Mouse (Mus musculus): ENCODE measurements around the gene Ncor2. TPM values are rescaled to one million over a fixed set of nuclear protein-coding genes. Genes with fewer than 3 reads are reported as not detected.

Ncor2 gene
- polyA plus RNA-seq, 1 experiment from 2014 or later = 25.6 TPM

GRCm38 (mm10) chr5:125153201-125153816, 25.7 kb downstream of the Ncor2 start:
- ATAC-seq = no peak
- no peaks in the 10 kb centered on the region for H3K27me3 ChIP-seq
- WGBS = 70% methylated on average over 11 of the region's 11 CpGs
- no peak overlapping the region for H3K9ac ChIP-seq
- no peaks in the 10 kb centered on the region for H3K36me3 ChIP-seq (ENCODE audit: poor library complexity, severe bottlenecking)
- H3K4me2 ChIP-seq = no peak overlapping the region
- H3K4me3 ChIP-seq = no peak overlapping the region
- H3K27ac ChIP-seq = peak overlapping the region; percentile 98
- peaks cover 100% of the 10 kb centered on the region for H3K4me1 ChIP-seq
- H3K9me3 ChIP-seq (replicated peaks) = no peaks in the 10 kb centered on the region

DNA sequence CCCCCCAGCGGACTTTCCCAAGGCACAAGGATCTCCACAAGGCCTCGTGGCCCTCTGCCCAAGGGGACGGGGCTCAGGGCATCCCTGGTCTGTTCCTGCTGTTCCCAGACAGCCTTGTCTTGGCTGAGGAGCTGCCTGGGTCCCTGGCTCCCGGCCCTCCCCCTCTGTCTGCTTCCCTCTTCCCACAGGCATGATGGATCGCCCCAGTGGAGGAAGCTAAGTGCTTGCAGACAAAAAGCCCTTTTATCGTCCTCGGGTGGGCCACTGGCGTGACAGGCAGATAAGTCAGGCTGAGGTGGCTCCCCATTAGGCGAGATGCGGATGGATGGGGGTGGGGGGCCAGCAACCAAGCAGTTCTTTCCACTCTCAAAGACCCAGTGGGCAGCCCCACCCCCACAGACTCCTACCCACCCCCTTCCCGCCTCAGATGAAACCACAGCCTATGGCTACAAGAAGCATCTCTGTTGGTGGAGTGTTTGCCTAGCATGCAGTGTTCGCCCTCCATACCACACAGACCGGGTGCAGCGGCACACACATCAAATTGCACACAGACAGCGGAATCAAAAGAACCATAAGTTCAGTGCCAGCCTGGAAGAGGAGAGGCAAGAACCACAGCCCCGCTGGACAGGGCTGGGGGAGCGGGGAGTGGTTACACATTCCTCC, 27.0 kb downstream of the Ncor2 start:
- peak; percentile 65 for ATAC-seq
- Histone ChIP-seq H3K27ac (peak overlapping the region; percentile 98), H3K4me2 (peak overlapping the region; percentile 43), H3K36me3 (ENCODE audit: poor library complexity, severe bottlenecking) (no peaks in the 10 kb centered on the region), H3K4me3 (no peak overlapping the region), H3K27me3 (no peaks in the 10 kb centered on the region), H3K4me1 (peaks cover 100% of the 10 kb centered on the region), H3K9me3 (replicated peaks) (no peaks in the 10 kb centered on the region), H3K9ac (peak overlapping the region; percentile 58)
- WGBS = 7% methylated on average over 17 of the region's 17 CpGs

DNA sequence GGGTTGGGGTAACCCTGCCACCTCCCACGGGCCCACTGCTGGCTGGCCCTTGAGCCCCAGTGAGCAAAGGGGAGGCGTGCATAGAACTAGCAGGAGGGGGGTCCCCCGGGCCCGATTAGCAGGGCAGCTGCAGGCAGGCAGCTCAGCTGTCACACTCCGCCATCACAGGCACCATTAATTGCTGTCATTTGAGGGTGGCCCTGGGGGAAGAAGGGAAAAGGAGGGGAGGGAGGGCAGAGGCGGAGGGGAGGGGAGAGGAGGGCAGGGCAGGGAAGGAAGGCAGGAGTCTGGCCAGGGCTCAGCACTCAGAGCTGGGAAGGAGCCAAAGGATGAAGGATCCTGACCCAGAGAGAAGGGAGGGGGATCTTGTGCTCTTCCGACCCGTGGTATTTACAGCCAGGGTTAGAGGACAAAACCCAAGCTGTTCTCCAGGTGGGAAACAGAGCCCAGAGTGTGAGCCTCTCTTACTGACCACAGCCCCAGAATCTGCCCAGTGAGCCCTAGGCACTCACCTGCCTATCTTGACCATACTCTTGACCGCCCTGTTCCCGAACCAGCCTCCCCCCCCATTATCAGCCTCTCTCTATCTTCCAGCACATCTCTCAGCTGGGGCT, 28.0 kb downstream of the Ncor2 start:
- Histone ChIP-seq H3K4me1 (peaks cover 99% of the 10 kb centered on the region), H3K4me3 (no peak overlapping the region), H3K4me2 (peak overlapping the region; percentile 43), H3K27ac (peak overlapping the region; percentile 98), H3K27me3 (no peaks in the 10 kb centered on the region), H3K9me3 (replicated peaks) (no peaks in the 10 kb centered on the region), H3K9ac (peak overlapping the region; percentile 58), H3K36me3 (ENCODE audit: poor library complexity, severe bottlenecking) (no peaks in the 10 kb centered on the region)
- ATAC-seq = peak; percentile 61
- 13% methylated on average over 10 of the region's 10 CpGs for WGBS

DNA sequence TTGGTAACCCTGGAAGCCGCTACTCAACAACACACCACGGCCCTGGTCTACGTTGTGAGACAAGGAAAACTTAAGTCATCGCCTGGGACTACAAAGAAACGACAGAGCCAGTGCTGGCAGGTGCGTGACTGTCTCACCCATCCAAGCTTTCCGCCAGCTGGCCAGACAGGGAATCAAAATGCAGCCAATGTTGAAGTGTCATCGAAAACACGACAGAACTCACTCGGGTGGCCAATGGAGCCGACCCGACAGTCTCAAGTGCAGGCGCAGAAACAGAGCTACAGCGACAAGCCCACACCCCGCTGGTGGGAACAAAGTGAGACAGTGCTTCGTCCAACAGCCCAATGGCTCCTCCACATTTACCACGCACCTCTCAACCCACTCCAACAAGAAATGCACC, 29.9 kb downstream of the Ncor2 start:
- Histone ChIP-seq H3K36me3 (ENCODE audit: poor library complexity, severe bottlenecking) (no peaks in the 10 kb centered on the region), H3K9me3 (replicated peaks) (no peaks in the 10 kb centered on the region), H3K27me3 (no peaks in the 10 kb centered on the region), H3K27ac (peak overlapping the region; percentile 91), H3K4me2 (peak overlapping the region; percentile 17), H3K4me3 (no peak overlapping the region), H3K4me1 (peaks cover 85% of the 10 kb centered on the region), H3K9ac (peak overlapping the region; percentile 41; the same call in 1 of the 2 replicates)
- no peak for ATAC-seq
- 56% methylated on average over 17 of the region's 17 CpGs for WGBS

DNA sequence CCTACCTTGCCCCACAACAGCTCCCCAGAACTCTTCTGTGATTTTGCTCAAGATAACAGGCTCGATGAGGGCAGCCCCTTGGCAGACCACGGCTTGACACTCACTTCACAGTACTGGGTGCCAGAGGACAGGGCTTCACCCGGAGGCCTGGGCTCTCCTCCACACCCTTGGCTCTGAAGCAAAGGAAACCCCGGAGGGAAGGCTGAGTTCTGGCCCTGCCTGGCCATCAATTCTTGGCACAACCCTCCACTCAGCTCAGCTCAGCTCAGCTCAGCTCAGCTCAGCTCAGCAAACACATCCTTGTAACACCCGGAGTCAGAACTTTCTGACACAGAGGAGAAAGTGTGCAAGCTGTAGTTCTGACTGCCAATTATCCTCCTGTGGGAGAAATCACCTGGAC, 30.3 kb downstream of the Ncor2 start:
- no peaks in the 10 kb centered on the region for H3K36me3 ChIP-seq (ENCODE audit: poor library complexity, severe bottlenecking)
- 45% methylated on average over 5 of the region's 5 CpGs for WGBS

GRCm38 (mm10) chr5:125148173-125148572, 30.8 kb downstream of the Ncor2 start:
- ATAC-seq = no peak
- Histone ChIP-seq H3K36me3 (ENCODE audit: poor library complexity, severe bottlenecking) (no peaks in the 10 kb centered on the region), H3K4me1 (peaks cover 85% of the 10 kb centered on the region), H3K9me3 (replicated peaks) (no peaks in the 10 kb centered on the region), H3K27me3 (no peaks in the 10 kb centered on the region), H3K9ac (peak overlapping the region; percentile 41; the same call in 1 of the 2 replicates), H3K4me3 (no peak overlapping the region), H3K4me2 (peak overlapping the region; percentile 17; the same call in 1 of the 2 replicates), H3K27ac (peak overlapping the region; percentile 91)
- WGBS = 27% methylated on average over 10 of the region's 10 CpGs

More for the DNA sequence above, 30.3 kb downstream of the Ncor2 start:
- Histone ChIP-seq H3K9ac (peak overlapping the region; percentile 41; the same call in 1 of the 2 replicates), H3K27me3 (no peaks in the 10 kb centered on the region), H3K27ac (peak overlapping the region; percentile 91), H3K4me3 (no peak overlapping the region), H3K9me3 (replicated peaks) (no peaks in the 10 kb centered on the region), H3K4me1 (peaks cover 85% of the 10 kb centered on the region), H3K4me2 (peak overlapping the region; percentile 17)
- no peak for ATAC-seq

- H3K27me3 ChIP-seq = no peaks in the 10 kb centered on the region
- no peaks in the 10 kb centered on the region for H3K36me3 ChIP-seq (ENCODE audit: poor library complexity, severe bottlenecking)
- H3K9me3 ChIP-seq (replicated peaks) = no peaks in the 10 kb centered on the region
- no peak overlapping the region for H3K4me2 ChIP-seq
- no peak for ATAC-seq
- no peak overlapping the region for H3K9ac ChIP-seq
- WGBS = 89% methylated on average over 4 of the region's 5 CpGs
- peak overlapping the region; percentile 91; the same call in 1 of the 2 replicates for H3K27ac ChIP-seq
- H3K4me3 ChIP-seq = no peak overlapping the region
- peaks cover 85% of the 10 kb centered on the region for H3K4me1 ChIP-seq
Measured at GRCm38 (mm10) chr5:125147124-125147523, 31.9 kb downstream of the Ncor2 start.

DNA sequence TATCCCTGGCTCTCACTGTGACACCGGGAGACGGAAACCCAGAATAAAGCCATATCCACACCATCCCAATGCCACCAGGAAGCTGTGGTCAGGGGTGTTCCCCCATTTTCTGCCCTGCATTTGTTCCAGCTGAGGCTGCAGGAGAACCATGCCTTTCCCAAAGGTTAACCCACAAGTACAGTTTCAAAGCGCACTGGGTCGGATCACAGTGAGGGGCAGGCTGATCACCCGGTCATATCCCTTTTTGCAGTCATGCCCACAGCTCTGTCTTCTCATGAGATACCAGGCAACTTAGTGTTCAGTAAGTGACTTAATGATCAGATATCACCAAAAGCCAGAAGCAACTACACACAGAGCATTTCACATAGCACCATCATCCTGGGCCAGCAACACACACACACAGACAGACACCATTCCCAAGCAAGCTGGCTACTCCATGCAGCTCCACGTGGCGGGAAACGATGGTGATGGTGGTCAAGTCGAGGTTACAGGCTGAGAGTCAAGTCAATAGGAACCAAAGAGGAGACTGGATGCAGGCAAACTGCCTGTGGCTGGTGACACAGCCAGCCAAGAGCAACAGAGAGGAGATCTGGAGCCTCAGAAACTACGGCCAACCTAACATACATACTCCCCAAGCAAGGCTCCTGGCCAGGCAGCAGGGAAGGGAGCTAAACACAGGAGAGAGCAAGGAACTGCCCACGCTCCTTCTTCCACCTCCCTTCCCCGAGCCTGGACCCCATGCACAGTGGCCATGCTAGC, 35.7 kb downstream of the Ncor2 start:
- H3K4me1 ChIP-seq = peaks cover 85% of the 10 kb centered on the region
- no peak overlapping the region for H3K4me3 ChIP-seq
- H3K27ac ChIP-seq = peak overlapping the region; percentile 100
- no peaks in the 10 kb centered on the region for H3K9me3 ChIP-seq (replicated peaks)
- H3K4me2 ChIP-seq = no peak overlapping the region
- no peaks in the 10 kb centered on the region for H3K27me3 ChIP-seq
- ATAC-seq = no peak
- H3K36me3 ChIP-seq (ENCODE audit: poor library complexity, severe bottlenecking) = no peaks in the 10 kb centered on the region
- no peak overlapping the region; the same call in 1 of the 2 replicates for H3K9ac ChIP-seq
- WGBS = 87% methylated on average over 12 of the region's 12 CpGs

DNA sequence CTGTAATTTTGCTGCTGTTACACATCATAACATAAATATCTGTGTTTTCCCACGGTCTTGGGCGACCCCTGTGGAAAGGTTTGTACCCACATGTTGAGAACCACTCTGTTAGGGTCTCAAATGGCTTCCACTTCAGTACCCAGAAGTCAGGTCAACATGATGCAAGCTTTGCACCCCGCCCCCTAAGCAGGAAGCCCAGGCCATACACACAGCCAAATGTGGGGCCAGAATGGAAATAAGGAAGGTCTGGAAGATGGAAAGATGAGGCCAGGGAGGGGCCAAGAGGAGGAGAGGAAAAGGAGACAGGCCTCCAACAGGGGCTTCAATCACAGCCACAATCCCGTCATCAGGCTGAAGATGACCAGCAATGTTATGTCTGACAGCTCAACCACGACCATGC, 37.1 kb downstream of the Ncor2 start:
- 42% methylated on average over 5 of the region's 5 CpGs for WGBS

DNA sequence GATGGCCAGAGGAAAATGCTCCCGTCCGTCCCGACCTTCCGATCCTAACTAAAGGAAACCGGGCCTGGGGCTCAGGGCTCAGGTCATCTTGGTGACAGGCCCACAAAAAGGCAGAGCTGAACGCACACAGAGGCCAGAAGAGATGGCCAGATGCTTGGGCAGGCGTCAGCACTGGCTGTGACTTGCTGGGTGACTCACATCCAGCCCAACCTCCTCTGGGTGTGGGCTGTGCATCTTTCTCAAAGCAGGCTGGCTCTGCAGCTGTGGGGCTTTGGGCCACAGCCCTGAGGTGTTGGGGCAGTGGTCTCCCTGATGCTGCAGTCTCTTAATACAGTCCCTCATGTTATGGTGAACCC, 37.5 kb downstream of the Ncor2 start:
- peak overlapping the region; percentile 15; the same call in 1 of the 2 replicates for H3K4me3 ChIP-seq
- ATAC-seq = peak; percentile 59
- WGBS = 0% methylated on average over 7 of the region's 7 CpGs

More for the DNA sequence above, 37.1 kb downstream of the Ncor2 start:
- peak overlapping the region; percentile 100 for H3K27ac ChIP-seq
- peak overlapping the region; percentile 65 for H3K4me2 ChIP-seq
- H3K27me3 ChIP-seq = no peaks in the 10 kb centered on the region
- H3K36me3 ChIP-seq (ENCODE audit: poor library complexity, severe bottlenecking) = no peaks in the 10 kb centered on the region
- ATAC-seq = no peak
- H3K9me3 ChIP-seq (replicated peaks) = no peaks in the 10 kb centered on the region
- H3K4me3 ChIP-seq = no peak overlapping the region
- H3K4me1 ChIP-seq = peaks cover 85% of the 10 kb centered on the region
- peak overlapping the region; percentile 56 for H3K9ac ChIP-seq

DNA sequence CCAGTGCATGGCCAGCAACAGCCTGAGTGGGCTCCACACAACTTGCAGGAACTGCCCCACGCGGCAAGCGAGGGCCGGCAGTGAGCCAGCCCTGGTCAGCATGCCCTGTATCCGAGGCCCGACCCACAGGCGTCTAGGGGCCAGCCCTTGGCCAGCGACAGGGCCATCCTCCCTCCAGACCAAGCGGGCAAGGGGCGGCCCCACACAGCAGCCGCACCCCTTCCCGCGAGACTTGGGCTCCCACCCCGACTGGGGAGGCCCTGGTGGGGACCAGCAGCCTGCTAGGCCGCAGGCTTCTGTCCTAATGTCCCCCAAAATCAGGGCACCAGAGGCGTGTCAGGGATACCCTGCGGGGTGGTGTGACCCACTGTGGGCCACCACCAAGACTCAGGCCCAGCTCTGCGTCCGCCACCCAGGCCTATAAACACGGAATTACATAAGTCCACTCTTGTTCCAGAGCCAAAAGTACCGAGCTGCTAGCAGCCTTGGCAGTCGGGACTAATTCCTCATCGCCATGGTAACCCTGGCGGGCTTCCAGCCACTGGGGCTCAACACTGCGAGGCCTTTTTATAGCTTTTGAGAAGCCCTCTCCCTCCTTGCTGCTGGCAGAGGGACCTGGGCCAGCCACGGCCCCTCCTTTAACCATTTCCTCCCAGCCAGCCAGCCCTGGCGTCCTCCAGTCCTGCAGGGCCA, 38.0 kb downstream of the Ncor2 start:
- Histone ChIP-seq H3K36me3 (ENCODE audit: poor library complexity, severe bottlenecking) (no peaks in the 10 kb centered on the region), H3K9me3 (replicated peaks) (no peaks in the 10 kb centered on the region), H3K27me3 (no peaks in the 10 kb centered on the region), H3K4me1 (peaks cover 86% of the 10 kb centered on the region), H3K4me2 (peak overlapping the region; percentile 65), H3K9ac (peak overlapping the region; percentile 68), H3K4me3 (peak overlapping the region; percentile 30), H3K27ac (peak overlapping the region; percentile 100)
- peak; percentile 81 for ATAC-seq
- WGBS = 4% methylated on average over 27 of the region's 27 CpGs

More for the DNA sequence above, 37.5 kb downstream of the Ncor2 start:
- Histone ChIP-seq H3K36me3 (ENCODE audit: poor library complexity, severe bottlenecking) (no peaks in the 10 kb centered on the region), H3K4me2 (peak overlapping the region; percentile 65), H3K9me3 (replicated peaks) (no peaks in the 10 kb centered on the region), H3K27me3 (no peaks in the 10 kb centered on the region), H3K4me1 (peaks cover 86% of the 10 kb centered on the region), H3K9ac (peak overlapping the region; percentile 56), H3K27ac (peak overlapping the region; percentile 100)
